Mouse (Mus musculus) myocyte (in vitro differentiated cells): ENCODE measurements around the gene Uvrag. TPM values are rescaled to one million over a fixed set of nuclear protein-coding genes. Genes with fewer than 3 reads are reported as not detected.
A peak's percentile ranks its signal among the peaks of the same experiment; 100 is the strongest.

Experiments used
- H3K27me3 ChIP-seq: one replicate; pipeline ENCODE4 v1.6.1; 2011; ENCODE audit not compliant: control insufficient read depth, insufficient read depth, insufficient read length
- H3K36me3 ChIP-seq: one replicate; pipeline ENCODE4 v1.6.1; 2011; ENCODE audit not compliant: control insufficient read depth, insufficient read depth
- H3K4me2 ChIP-seq: one replicate; pipeline ENCODE4 v1.6.1; 2011; ENCODE audit warnings: low read depth, control low read depth
- H3K4me3 ChIP-seq: one replicate; pipeline ENCODE4 v1.5.1; 2011; ENCODE audit warnings: mild to moderate bottlenecking, control low read depth, moderate library complexity
- H3K79me2 ChIP-seq: one replicate; pipeline ENCODE4 v1.6.1; 2011; ENCODE audit not compliant: control insufficient read depth, insufficient read depth
- H3ac ChIP-seq: one replicate; pipeline ENCODE4 v1.6.1; 2011; ENCODE audit not compliant: control insufficient read depth, insufficient read length
- CEBPB ChIP-seq: IDR thresholded peaks from 2 replicates; pipeline ENCODE4 v1.6.1; 2011; ENCODE audit warnings: mild to moderate bottlenecking, moderate library complexity; ENCODE audit not compliant: poor library complexity, insufficient read depth, severe bottlenecking
- E2F4 ChIP-seq: IDR thresholded peaks from one replicate; pipeline ENCODE4 v1.6.1; 2011; ENCODE audit warnings: mild to moderate bottlenecking, control low read depth, moderate library complexity; ENCODE audit not compliant: insufficient read depth
- MAX ChIP-seq: IDR thresholded peaks from one replicate; pipeline ENCODE4 v1.6.1; 2011; ENCODE audit warnings: low read depth, mild to moderate bottlenecking, control low read depth
- MYOD1 ChIP-seq, 3 experiments: IDR thresholded peaks; one replicate each; pipeline ENCODE4 v1.6.1; 2011; ENCODE audit warnings: control low read depth in 2 of 3, low read depth in 2 of 3, mild to moderate bottlenecking in 2 of 3, moderate library complexity in 1 of 3; ENCODE audit not compliant: insufficient read length in 2 of 3, control insufficient read depth in 1 of 3
- MYOG ChIP-seq, 3 experiments: IDR thresholded peaks; one replicate each; pipeline ENCODE4 v1.6.1; 2011; ENCODE audit warnings: control low read depth in 2 of 3, low read depth in 2 of 3, mild to moderate bottlenecking in 2 of 3; ENCODE audit not compliant: insufficient read length in 2 of 3, control insufficient read depth in 1 of 3, insufficient read depth in 1 of 3
- POLR2A ChIP-seq: IDR thresholded peaks from one replicate; pipeline ENCODE4 v1.6.1; 2011; ENCODE audit warnings: low read depth, mild to moderate bottlenecking, control low read depth, moderate library complexity; ENCODE audit not compliant: insufficient read length
- POLR2AphosphoS2 ChIP-seq: IDR thresholded peaks from one replicate; pipeline ENCODE4 v1.6.1; 2011; ENCODE audit warnings: low read depth, control low read depth; ENCODE audit not compliant: insufficient read length
- REST ChIP-seq: IDR thresholded peaks from one replicate; pipeline ENCODE4 v1.6.1; 2011; ENCODE audit warnings: mild to moderate bottlenecking, control low read depth, moderate library complexity; ENCODE audit not compliant: insufficient read depth, insufficient read length
- SRF ChIP-seq: IDR thresholded peaks from one replicate; pipeline ENCODE4 v1.6.1; 2011; ENCODE audit warnings: low read depth; ENCODE audit not compliant: control insufficient read depth, insufficient read length
- TCF12 ChIP-seq: IDR thresholded peaks from one replicate; pipeline ENCODE4 v1.6.1; 2011; ENCODE audit warnings: mild to moderate bottlenecking, control low read depth; ENCODE audit not compliant: poor library complexity, insufficient read depth, severe bottlenecking
- TCF3 ChIP-seq: IDR thresholded peaks from one replicate; pipeline ENCODE4 v1.6.1; 2011; ENCODE audit warnings: low read depth, control low read depth; ENCODE audit not compliant: insufficient read length
- USF1 ChIP-seq: IDR thresholded peaks from one replicate; pipeline ENCODE4 v1.6.1; 2011; ENCODE audit warnings: low read depth, mild to moderate bottlenecking, control low read depth, moderate library complexity
- polyA plus RNA-seq: library from polyadenylated mRNA; unstranded; fragments of >200 nt; fragmentation: generic; extraction: Trizol; gene quantifications from one replicate; pipeline ENCODE4 v1.2.1, GENCODE M21; 2012; ENCODE audit warnings: missing spikeins

The Uvrag gene
- polyA plus RNA-seq, 1 experiment, result 9.0 TPM

DNA sequence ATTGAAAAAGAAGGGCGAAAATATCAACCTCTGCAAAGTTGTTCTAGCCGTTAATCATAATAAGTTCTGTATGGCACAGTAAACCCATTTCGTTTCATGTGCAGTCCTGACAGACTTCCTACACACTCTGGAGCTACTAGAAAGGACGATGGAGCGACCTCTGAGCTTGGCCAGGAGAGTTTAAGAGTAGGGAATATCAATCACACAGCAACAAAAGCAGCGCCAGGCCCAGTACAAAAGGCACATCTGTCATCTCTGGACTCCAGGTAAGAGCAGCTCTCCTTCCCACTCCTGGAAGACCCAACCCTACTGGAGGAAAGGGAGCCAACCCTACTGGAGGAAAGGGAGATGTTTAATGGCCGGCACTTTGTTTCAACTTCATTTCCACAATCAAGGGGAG, 43.2 kb downstream of the Uvrag start:
- H3ac ChIP-seq, result no peak overlapping the region
- no peaks in the 10 kb centered on the region for H3K27me3 ChIP-seq
- no peaks in the 10 kb centered on the region for H3K36me3 ChIP-seq
- H3K4me2 ChIP-seq, result no peak overlapping the region
- no peak overlapping the region for H3K4me3 ChIP-seq
- TF ChIP-seq POLR2A (no peak), SRF (no peak)
- no peaks in the 10 kb centered on the region for H3K79me2 ChIP-seq

DNA sequence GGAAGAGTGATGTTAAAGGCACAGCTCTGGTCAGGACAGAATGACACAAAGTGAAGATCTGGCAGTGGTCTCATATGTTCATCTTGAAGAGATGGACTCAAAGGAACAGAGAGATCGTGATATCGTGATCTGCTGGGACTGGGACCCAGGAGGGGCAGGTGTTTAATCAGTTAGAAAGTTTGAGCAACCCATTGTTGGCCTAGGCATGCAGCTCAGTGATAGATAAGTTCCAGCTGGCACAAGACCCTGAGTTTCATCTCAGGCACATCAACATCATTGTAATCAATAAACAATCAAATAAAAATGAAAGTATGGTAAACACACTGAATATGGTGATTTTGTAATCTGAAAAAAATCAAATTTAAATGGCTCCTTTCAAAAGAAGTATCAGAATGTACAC, 43.8 kb downstream of the Uvrag start:
- TF ChIP-seq MYOG (IDR thresholded peaks at IDR 0.05; ENCODE audit: control insufficient read depth in 1 of 3, insufficient read depth in 1 of 3, insufficient read length in 2 of 3, low read depth in 2 of 3), result no peak
- TF ChIP-seq CEBPB, result no peak
- TF ChIP-seq POLR2AphosphoS2, result no peak
- no peak for TF ChIP-seq MYOD1 (IDR thresholded peaks at IDR 0.05; ENCODE audit: control insufficient read depth in 1 of 3, insufficient read length in 2 of 3, low read depth in 2 of 3)
- TF ChIP-seq REST, result no peak
- no peak for TF ChIP-seq TCF3
- TF ChIP-seq POLR2A, result no peak
- no peak for TF ChIP-seq USF1
- no peak for TF ChIP-seq E2F4
- TF ChIP-seq TCF12, result no peak
- TF ChIP-seq SRF, result no peak
- TF ChIP-seq MAX, result no peak
- Histone ChIP-seq H3K36me3 (no peaks in the 10 kb centered on the region), H3K27me3 (no peaks in the 10 kb centered on the region), H3K79me2 (no peaks in the 10 kb centered on the region), H3K4me2 (no peak overlapping the region), H3ac (no peak overlapping the region), H3K4me3 (no peak overlapping the region)

DNA sequence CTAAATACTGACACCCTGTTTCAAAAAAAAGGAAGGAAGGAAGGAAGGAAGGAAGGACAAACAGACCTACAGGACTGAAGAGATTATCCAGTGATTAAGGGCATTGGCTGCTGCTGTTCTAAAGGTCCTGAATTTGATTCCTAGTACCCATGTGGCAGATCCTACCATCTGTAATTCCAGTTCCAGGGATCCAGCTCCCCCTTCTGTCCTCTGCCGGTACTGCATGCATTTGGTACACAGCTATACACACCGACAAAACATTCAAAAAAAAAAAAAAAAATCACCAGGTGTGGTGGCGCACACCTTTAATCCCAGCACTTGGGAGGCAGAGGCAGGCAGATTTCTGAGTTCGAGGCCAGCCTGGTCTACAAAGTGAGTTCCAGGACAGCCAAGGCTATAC, 45.8 kb downstream of the Uvrag start:
- H3K27me3 ChIP-seq, result no peaks in the 10 kb centered on the region
- H3ac ChIP-seq, result no peak overlapping the region
- no peak overlapping the region for H3K4me3 ChIP-seq
- TF ChIP-seq SRF, result no peak
- no peak for TF ChIP-seq CEBPB
- no peak for TF ChIP-seq MYOD1 (IDR thresholded peaks at IDR 0.05; ENCODE audit: control insufficient read depth in 1 of 3, insufficient read length in 2 of 3, low read depth in 2 of 3)
- TF ChIP-seq MAX, result no peak
- no peak for TF ChIP-seq TCF3
- no peak for TF ChIP-seq E2F4
- no peak for TF ChIP-seq POLR2AphosphoS2
- TF ChIP-seq MYOG (IDR thresholded peaks at IDR 0.05; ENCODE audit: control insufficient read depth in 1 of 3, insufficient read depth in 1 of 3, insufficient read length in 2 of 3, low read depth in 2 of 3), result no peak
- no peak for TF ChIP-seq POLR2A
- no peak for TF ChIP-seq REST
- no peak for TF ChIP-seq USF1
- TF ChIP-seq TCF12, result no peak
- H3K4me2 ChIP-seq, result no peak overlapping the region
- H3K36me3 ChIP-seq, result no peaks in the 10 kb centered on the region
- H3K79me2 ChIP-seq, result no peaks in the 10 kb centered on the region

DNA sequence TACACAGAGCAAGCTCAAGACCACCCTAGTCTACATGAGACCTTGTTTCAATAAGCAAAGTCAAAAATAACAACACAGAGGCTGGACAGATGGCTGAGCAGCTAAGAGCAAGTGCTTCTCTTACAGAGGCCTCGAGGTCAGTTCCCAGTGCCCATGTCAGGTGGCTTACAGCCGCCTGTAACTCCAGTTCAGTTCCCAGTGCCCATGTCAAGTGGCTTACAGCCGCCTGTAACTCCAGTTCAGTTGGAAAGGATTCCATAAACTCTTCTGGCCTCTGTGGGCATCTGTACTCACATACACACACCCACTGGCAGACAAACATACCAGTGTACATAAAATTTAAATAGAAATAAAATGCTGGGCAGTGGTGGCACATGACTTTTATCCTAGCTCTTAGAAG, 46.6 kb downstream of the Uvrag start:
- no peaks in the 10 kb centered on the region for H3K27me3 ChIP-seq
- no peak overlapping the region for H3K4me2 ChIP-seq
- no peak overlapping the region for H3ac ChIP-seq
- no peaks in the 10 kb centered on the region for H3K79me2 ChIP-seq
- no peaks in the 10 kb centered on the region for H3K36me3 ChIP-seq
- H3K4me3 ChIP-seq, result no peak overlapping the region
- no peak for TF ChIP-seq POLR2A
- no peak for TF ChIP-seq POLR2AphosphoS2
- peak in 1 of 3 experiments; percentile 19 for TF ChIP-seq MYOG (IDR thresholded peaks at IDR 0.05; ENCODE audit: control insufficient read depth in 1 of 3, insufficient read depth in 1 of 3, insufficient read length in 2 of 3, low read depth in 2 of 3)
- peak in 1 of 3 experiments; percentile 6 for TF ChIP-seq MYOD1 (IDR thresholded peaks at IDR 0.05; ENCODE audit: control insufficient read depth in 1 of 3, insufficient read length in 2 of 3, low read depth in 2 of 3)
- no peak for TF ChIP-seq SRF

DNA sequence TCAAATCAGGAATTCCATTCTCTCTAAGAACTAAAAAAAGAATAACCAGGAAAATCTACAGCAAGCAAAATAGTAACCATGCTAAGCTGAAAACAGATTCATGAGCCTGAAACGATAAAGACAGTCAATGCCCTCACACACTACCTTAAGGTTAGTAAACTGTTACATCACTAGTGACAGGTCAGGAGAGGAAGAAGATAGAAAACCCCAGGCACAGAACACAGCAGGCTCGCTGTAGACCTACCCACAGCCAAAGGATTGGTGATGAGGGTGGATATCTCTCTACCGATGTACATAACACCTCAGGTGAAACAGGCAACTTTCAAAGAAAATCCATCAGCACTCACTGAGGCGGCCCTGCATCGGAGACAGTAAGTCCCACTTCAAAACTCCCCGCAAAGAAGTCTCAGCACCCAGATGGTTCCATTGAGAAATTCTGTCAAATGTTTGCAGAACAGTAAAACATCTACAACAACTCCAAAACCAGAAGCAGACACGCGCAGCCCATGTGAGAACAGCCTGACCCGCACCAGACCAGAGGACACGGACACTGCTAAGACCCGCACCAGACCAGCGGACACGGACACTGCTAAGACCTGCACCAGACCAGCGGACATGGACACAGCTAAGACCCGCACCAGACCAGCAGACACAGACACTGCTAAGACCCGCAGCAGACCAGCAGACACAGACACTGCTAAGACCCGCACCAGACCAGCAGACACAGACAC, 48.9 kb downstream of the Uvrag start:
- no peaks in the 10 kb centered on the region for H3K36me3 ChIP-seq
- H3ac ChIP-seq, result no peak overlapping the region
- no peaks in the 10 kb centered on the region for H3K27me3 ChIP-seq
- H3K79me2 ChIP-seq, result no peaks in the 10 kb centered on the region
- H3K4me2 ChIP-seq, result no peak overlapping the region
- H3K4me3 ChIP-seq, result no peak overlapping the region
- TF ChIP-seq E2F4 (no peak), USF1 (no peak), POLR2A (no peak), POLR2AphosphoS2 (no peak), MAX (no peak), MYOG (IDR thresholded peaks at IDR 0.05; ENCODE audit: control insufficient read depth in 1 of 3, insufficient read depth in 1 of 3, insufficient read length in 2 of 3, low read depth in 2 of 3) (no peak), MYOD1 (IDR thresholded peaks at IDR 0.05; ENCODE audit: control insufficient read depth in 1 of 3, insufficient read length in 2 of 3, low read depth in 2 of 3) (no peak), SRF (no peak), REST (no peak), TCF3 (no peak), TCF12 (no peak), CEBPB (no peak)
